Comparison of ENCODE assay signal across 8 mouse cellular contexts in genomic region chr1:160351880-160352234, GRCm38 (mm10).
A peak's percentile ranks its signal among the peaks of the same experiment; 100 is the strongest.
DNase-seq lines count a peak whose midpoint lies in the region; ATAC-seq and TF ChIP-seq lines count a peak whose summit lies in the region.

No protein-coding gene starts in this region.

- TF ChIP-seq EP300 in ES-Bruce4 (IDR thresholded peaks at IDR 0.05; ENCODE audit: insufficient read depth, low read depth, low read length), result no peak

- H3K4me3 ChIP-seq in ES-Bruce4 (ENCODE audit: low read depth, low read length), result peak overlapping the region; percentile 5; the same call in 1 of the 2 replicates
- peak overlapping the region; percentile 24 for H3K4me3 ChIP-seq in forebrain, embryonic 11.5 days (ENCODE audit: low read depth, low read length)
- 0 out of 2 replicates have a peak overlapping the region, but pooled peaks have one; percentile 8 for H3K4me3 ChIP-seq in liver, embryonic 16.5 days (ENCODE audit: low read depth, low read length)

- no peak overlapping the region for H3K27ac ChIP-seq in ES-Bruce4 (ENCODE audit: insufficient read depth, low read length)
- peak overlapping the region; percentile 42 for H3K27ac ChIP-seq in forebrain, embryonic 11.5 days (ENCODE audit: low read depth, low read length)
- no peak overlapping the region for H3K27ac ChIP-seq in liver, embryonic 16.5 days (ENCODE audit: low read length)

- DNase-seq in brain, embryonic 14.5 days (ENCODE audit: low read depth), result peak; percentile 96
- peak; percentile 78 for DNase-seq in forebrain, embryonic 11.5 days (ENCODE audit: low spot score)
- DNase-seq in heart, postnatal 10 days, result peak; percentile 58 to 59
- DNase-seq in layer of hippocampus, adult 18-20 months (ENCODE audit: low spot score in 2 of 2), result peak; percentile 79 to 83
- DNase-seq in retina, adult 2 months (ENCODE audit: low read depth, low spot score), result peak; percentile 23
- no peak for DNase-seq in T-cell, adult 2 months (ENCODE audit: low spot score)

- H3K9ac ChIP-seq in ES-Bruce4 (ENCODE audit: low read depth, poor library complexity, severe bottlenecking), result no peak overlapping the region
- peak overlapping the region; percentile 48 for H3K9ac ChIP-seq in forebrain, embryonic 11.5 days (ENCODE audit: low read length)
- 0 out of 2 replicates have a peak overlapping the region, but pooled peaks have one; percentile 15 for H3K9ac ChIP-seq in liver, embryonic 16.5 days (ENCODE audit: low read depth, low read length)

- H3K27me3 ChIP-seq in ES-Bruce4 (ENCODE audit: control insufficient read depth, insufficient read depth, low read length, poor library complexity, severe bottlenecking), result no peaks in the 10 kb centered on the region
- no peaks in the 10 kb centered on the region for H3K27me3 ChIP-seq in forebrain, embryonic 11.5 days (ENCODE audit: control insufficient read depth, insufficient read depth, low read length)
- H3K27me3 ChIP-seq in liver, embryonic 16.5 days (ENCODE audit: control insufficient read depth, insufficient read depth, low read depth, low read length), result no peaks in the 10 kb centered on the region

- no peak for TF ChIP-seq CTCF in ES-Bruce4 (IDR thresholded peaks at IDR 0.05; ENCODE audit: low read depth, low read length)
- no peak for TF ChIP-seq CTCF in brain, embryonic 14.5 days (IDR thresholded peaks at IDR 0.05; ENCODE audit: borderline replicate concordance, extremely low read depth, insufficient read depth, insufficient read length)

- no peak for TF ChIP-seq POLR2A in ES-Bruce4 (IDR thresholded peaks at IDR 0.05; ENCODE audit: insufficient read depth, low read length)
- TF ChIP-seq POLR2A in brain, embryonic 14.5 days (IDR thresholded peaks at IDR 0.05; ENCODE audit: borderline replicate concordance, extremely low read depth, insufficient read depth, insufficient read length, poor library complexity, severe bottlenecking), result peak; percentile 50; the same call in 1 of the 2 replicates

- intact Hi-C loops in heart, postnatal 10 days (cut with DNase I), result loop anchor here (2.0 kb wide), 1 partner anchor 17 kb away; no protein-coding TSS in a partner anchor

- H3K4me2 ChIP-seq in forebrain, embryonic 11.5 days (ENCODE audit: low read depth, low read length, severe bottlenecking), result peak overlapping the region; percentile 54
- peak overlapping the region; percentile 46 for H3K4me2 ChIP-seq in liver, embryonic 16.5 days (ENCODE audit: low read depth, low read length)

- H3K36me3 ChIP-seq in ES-Bruce4 (ENCODE audit: control insufficient read depth, insufficient read depth, low read length, poor library complexity, severe bottlenecking), result no peaks in the 10 kb centered on the region
- H3K36me3 ChIP-seq in forebrain, embryonic 11.5 days (ENCODE audit: control insufficient read depth, insufficient read depth, low read length), result no peaks in the 10 kb centered on the region
- no peaks in the 10 kb centered on the region for H3K36me3 ChIP-seq in liver, embryonic 16.5 days (ENCODE audit: control insufficient read depth, insufficient read depth)

- no peaks in the 10 kb centered on the region for H3K9me3 ChIP-seq in ES-Bruce4 (replicated peaks; ENCODE audit: control insufficient read depth, insufficient read depth, low read length, poor library complexity, severe bottlenecking)
- no peaks in the 10 kb centered on the region for H3K9me3 ChIP-seq in forebrain, embryonic 11.5 days (ENCODE audit: control insufficient read depth, low read length)
- H3K9me3 ChIP-seq in liver, embryonic 16.5 days (replicated peaks; ENCODE audit: control insufficient read depth, low read length), result no peaks in the 10 kb centered on the region

- 0% methylated on average over 10 of the region's 10 CpGs for WGBS in forebrain, embryonic 11.5 days
- 6% methylated on average over 10 of the region's 10 CpGs for WGBS in liver, embryonic 16.5 days (ENCODE audit: insufficient replicate concordance)

- ATAC-seq in forebrain, embryonic 11.5 days (replicated peaks; ENCODE audit: low FRiP score), result peak; percentile 94
- ATAC-seq in liver, embryonic 16.5 days (ENCODE audit: low read depth), result no peak

- H3K4me1 ChIP-seq in ES-Bruce4 (ENCODE audit: control insufficient read depth, insufficient read depth, low read length), result no peaks in the 10 kb centered on the region
- H3K4me1 ChIP-seq in forebrain, embryonic 11.5 days (replicated peaks; ENCODE audit: control insufficient read depth, insufficient read depth, low read length), result peaks cover 2% of the 10 kb centered on the region; the same call in 1 of the 2 replicates
- H3K4me1 ChIP-seq in liver, embryonic 16.5 days (ENCODE audit: control insufficient read depth, low read depth, low read length), result no peaks in the 10 kb centered on the region; the same call in 1 of the 2 replicates
